Mouse (Mus musculus) heart, embryonic 13.5 days (tissue): ENCODE measurements around the gene Moxd1. TPM values are rescaled to one million over a fixed set of nuclear protein-coding genes. Genes with fewer than 3 reads are reported as not detected.

Experiments used
- ATAC-seq: fragments of 200-750 bp; cut with Nextera tagmentation; 2 replicates; pipeline ENCODE4 v1.8.0; 2017; ENCODE audit warnings: moderate TSS enrichment; ENCODE audit not compliant: insufficient number of reproducible peaks, low FRiP score, low TSS enrichment; ENCODE audit errors: extremely low read depth
- H3K27ac ChIP-seq: fragments of 300-500 bp; sonication (generic); replicated peaks from 2 replicates; pipeline ENCODE4 v1.5.1; 2015; ENCODE audit warnings: moderate library complexity, mild to moderate bottlenecking, inconsistent platforms
- H3K27me3 ChIP-seq: fragments of 300-500 bp; sonication (generic); replicated peaks from 2 replicates; pipeline ENCODE4 v1.6.1; 2015; ENCODE audit warnings: mild to moderate bottlenecking, inconsistent platforms
- H3K36me3 ChIP-seq: fragments of 300-500 bp; sonication (generic); 2 replicates; pipeline ENCODE4 v1.6.1; 2015; ENCODE audit warnings: mild to moderate bottlenecking, inconsistent platforms
- H3K4me1 ChIP-seq: fragments of 300-500 bp; sonication (generic); 2 replicates; pipeline ENCODE4 v1.6.1; 2015; ENCODE audit warnings: inconsistent platforms
- H3K4me2 ChIP-seq: fragments of 300-500 bp; sonication (generic); 2 replicates; pipeline ENCODE4 v1.6.1; 2015; ENCODE audit warnings: inconsistent platforms, mild to moderate bottlenecking, moderate library complexity
- H3K4me3 ChIP-seq: fragments of 300-500 bp; sonication (generic); 2 replicates; pipeline ENCODE4 v1.5.1; 2015; ENCODE audit warnings: moderate library complexity, mild to moderate bottlenecking, inconsistent platforms
- H3K9ac ChIP-seq: fragments of 300-500 bp; sonication (generic); 2 replicates; pipeline ENCODE4 v1.6.1; 2015; ENCODE audit warnings: inconsistent platforms, mild to moderate bottlenecking, moderate library complexity
- H3K9me3 ChIP-seq: fragments of 300-500 bp; sonication (generic); 2 replicates; pipeline ENCODE4 v1.6.1; 2016; ENCODE audit warnings: inconsistent platforms
- WGBS: fragments of 180-500 bp; shearing (Covaris S2); methylation state at CpG from one replicate; pipeline ENCODE4 v1.1.7; 2015; ENCODE audit warnings: mixed read lengths; 5-methylcytosine and 5-hydroxymethylcytosine counted together
- polyA plus RNA-seq: library from polyadenylated mRNA; unstranded; fragments of >200 nt; fragmentation: Nextera tagmentation; extraction: Ambion mirVana; gene quantifications from 2 replicates; pipeline ENCODE4 v1.2.1, GENCODE M21; 2015

Gene Moxd1
- 5.2 and 5.4 TPM in 2 replicates for polyA plus RNA-seq

- 2% methylated on average over 55 of the region's 56 CpGs for WGBS
- Histone ChIP-seq H3K27me3 (peaks cover 61% of the 10 kb centered on the region), H3K4me2 (peak within 1 kb of the TSS; percentile 91), H3K4me1 (peaks cover 13% of the 10 kb centered on the region), H3K9ac (peak within 1 kb of the TSS; percentile 71), H3K9me3 (no peaks in the 10 kb centered on the region), H3K36me3 (no peaks in the 10 kb centered on the region), H3K4me3 (peak within 1 kb of the TSS; percentile 59), H3K27ac (no peak within 1 kb of the TSS)
- ATAC-seq: no peak
Observed at GRCm38 (mm10) chr10:24223449-24224143, at the start of gene Moxd1. Gene Moxd1 (plus strand): TSS chr10:24223517.

- no peaks in the 10 kb centered on the region for H3K4me1 ChIP-seq
- no peak overlapping the region for H3K4me3 ChIP-seq
- no peak overlapping the region for H3K9ac ChIP-seq
- WGBS: 56% methylated on average over 7 of the region's 7 CpGs
- no peaks in the 10 kb centered on the region for H3K9me3 ChIP-seq
- H3K4me2 ChIP-seq: no peak overlapping the region
- H3K27me3 ChIP-seq: no peaks in the 10 kb centered on the region
- H3K27ac ChIP-seq: no peak overlapping the region
- H3K36me3 ChIP-seq: peaks cover 33% of the 10 kb centered on the region
- no peak for ATAC-seq
Observed at GRCm38 (mm10) chr10:24190392-24190791, 32.9 kb upstream of the Moxd1 start.

GRCm38 (mm10) chr10:24191977-24192376, 31.3 kb upstream of the Moxd1 start:
- ATAC-seq: no peak
- WGBS: 56% methylated on average over 1 of the region's 1 CpGs
- no peaks in the 10 kb centered on the region for H3K27me3 ChIP-seq
- H3K4me3 ChIP-seq: no peak overlapping the region
- no peak overlapping the region for H3K4me2 ChIP-seq
- no peaks in the 10 kb centered on the region for H3K4me1 ChIP-seq
- peaks cover 17% of the 10 kb centered on the region for H3K36me3 ChIP-seq
- no peak overlapping the region for H3K27ac ChIP-seq
- H3K9ac ChIP-seq: no peak overlapping the region
- no peaks in the 10 kb centered on the region for H3K9me3 ChIP-seq

GRCm38 (mm10) chr10:24199303-24199702, 24.0 kb upstream of the Moxd1 start:
- 75% methylated on average over 12 of the region's 12 CpGs for WGBS
- ATAC-seq: no peak
- H3K27ac ChIP-seq: no peak overlapping the region
- H3K4me2 ChIP-seq: no peak overlapping the region
- H3K27me3 ChIP-seq: no peaks in the 10 kb centered on the region
- H3K4me3 ChIP-seq: no peak overlapping the region
- no peaks in the 10 kb centered on the region for H3K4me1 ChIP-seq
- H3K36me3 ChIP-seq: no peaks in the 10 kb centered on the region
- H3K9ac ChIP-seq: no peak overlapping the region
- H3K9me3 ChIP-seq: no peaks in the 10 kb centered on the region

- H3K4me1 ChIP-seq: no peaks in the 10 kb centered on the region
Observed at GRCm38 (mm10) chr10:24200099-24200498, 23.2 kb upstream of the Moxd1 start.

GRCm38 (mm10) chr10:24210075-24210474, 13.2 kb upstream of the Moxd1 start:
- no peak overlapping the region for H3K9ac ChIP-seq
- H3K4me3 ChIP-seq: no peak overlapping the region
- 72% methylated on average over 6 of the region's 6 CpGs for WGBS
- ATAC-seq: no peak
- no peaks in the 10 kb centered on the region for H3K4me1 ChIP-seq
- no peak overlapping the region for H3K27ac ChIP-seq
- no peaks in the 10 kb centered on the region for H3K9me3 ChIP-seq
- H3K4me2 ChIP-seq: no peak overlapping the region
- no peaks in the 10 kb centered on the region for H3K27me3 ChIP-seq
- no peaks in the 10 kb centered on the region for H3K36me3 ChIP-seq

More at GRCm38 (mm10) chr10:24200099-24200498, 23.2 kb upstream of the Moxd1 start:
- ATAC-seq: no peak
- Histone ChIP-seq H3K4me3 (no peak overlapping the region), H3K9me3 (no peaks in the 10 kb centered on the region), H3K9ac (no peak overlapping the region), H3K27ac (no peak overlapping the region), H3K4me2 (no peak overlapping the region), H3K27me3 (no peaks in the 10 kb centered on the region), H3K36me3 (no peaks in the 10 kb centered on the region)
- WGBS: 76% methylated on average over 3 of the region's 3 CpGs

GRCm38 (mm10) chr10:24213297-24213696, 10.0 kb upstream of the Moxd1 start:
- Histone ChIP-seq H3K4me1 (peaks cover 9% of the 10 kb centered on the region), H3K4me3 (no peak overlapping the region), H3K36me3 (no peaks in the 10 kb centered on the region), H3K27me3 (no peaks in the 10 kb centered on the region), H3K27ac (no peak overlapping the region), H3K4me2 (no peak overlapping the region), H3K9ac (no peak overlapping the region), H3K9me3 (no peaks in the 10 kb centered on the region)
- no peak for ATAC-seq
- WGBS: 82% methylated on average over 5 of the region's 5 CpGs

GRCm38 (mm10) chr10:24217558-24218268, 5.6 kb upstream of the Moxd1 start:
- Histone ChIP-seq H3K4me1 (peaks cover 11% of the 10 kb centered on the region), H3K4me3 (no peak overlapping the region), H3K27me3 (peaks cover 28% of the 10 kb centered on the region), H3K36me3 (no peaks in the 10 kb centered on the region), H3K9me3 (no peaks in the 10 kb centered on the region), H3K27ac (peak overlapping the region; percentile 33; the same call in 1 of the 2 replicates), H3K9ac (no peak overlapping the region), H3K4me2 (peak overlapping the region; percentile 25; the same call in 1 of the 2 replicates)
- no peak for ATAC-seq
- WGBS: 18% methylated on average over 6 of the region's 6 CpGs

GRCm38 (mm10) chr10:24220931-24221330, 2.4 kb upstream of the Moxd1 start:
- no peak overlapping the region for H3K9ac ChIP-seq
- no peak overlapping the region for H3K27ac ChIP-seq
- H3K9me3 ChIP-seq: no peaks in the 10 kb centered on the region
- H3K4me1 ChIP-seq: peaks cover 24% of the 10 kb centered on the region
- H3K4me3 ChIP-seq: no peak overlapping the region
- H3K4me2 ChIP-seq: no peak overlapping the region
- WGBS: 65% methylated on average over 5 of the region's 5 CpGs
- H3K27me3 ChIP-seq: peaks cover 58% of the 10 kb centered on the region
- no peaks in the 10 kb centered on the region for H3K36me3 ChIP-seq
- ATAC-seq: no peak

- Histone ChIP-seq H3K4me3 (peak overlapping the region; percentile 59), H3K9me3 (no peaks in the 10 kb centered on the region), H3K27ac (no peak overlapping the region), H3K27me3 (peaks cover 61% of the 10 kb centered on the region), H3K4me1 (peaks cover 18% of the 10 kb centered on the region), H3K4me2 (peak overlapping the region; percentile 91), H3K9ac (peak overlapping the region; percentile 71), H3K36me3 (no peaks in the 10 kb centered on the region)
- WGBS: 19% methylated on average over 6 of the region's 6 CpGs
- no peak for ATAC-seq
Observed at GRCm38 (mm10) chr10:24222911-24223310, 406 bp upstream of the Moxd1 start.

GRCm38 (mm10) chr10:24224591-24224990, 1.3 kb downstream of the Moxd1 start:
- Histone ChIP-seq H3K4me1 (peaks cover 13% of the 10 kb centered on the region), H3K36me3 (no peaks in the 10 kb centered on the region), H3K27me3 (peaks cover 59% of the 10 kb centered on the region), H3K9me3 (no peaks in the 10 kb centered on the region), H3K4me2 (peak overlapping the region; percentile 91), H3K27ac (no peak overlapping the region), H3K4me3 (no peak overlapping the region), H3K9ac (no peak overlapping the region)
- 27% methylated on average over 8 of the region's 8 CpGs for WGBS
- no peak for ATAC-seq
